Mouse (Mus musculus): ENCODE measurements around the gene Nrk.

Gene Nrk

DNA sequence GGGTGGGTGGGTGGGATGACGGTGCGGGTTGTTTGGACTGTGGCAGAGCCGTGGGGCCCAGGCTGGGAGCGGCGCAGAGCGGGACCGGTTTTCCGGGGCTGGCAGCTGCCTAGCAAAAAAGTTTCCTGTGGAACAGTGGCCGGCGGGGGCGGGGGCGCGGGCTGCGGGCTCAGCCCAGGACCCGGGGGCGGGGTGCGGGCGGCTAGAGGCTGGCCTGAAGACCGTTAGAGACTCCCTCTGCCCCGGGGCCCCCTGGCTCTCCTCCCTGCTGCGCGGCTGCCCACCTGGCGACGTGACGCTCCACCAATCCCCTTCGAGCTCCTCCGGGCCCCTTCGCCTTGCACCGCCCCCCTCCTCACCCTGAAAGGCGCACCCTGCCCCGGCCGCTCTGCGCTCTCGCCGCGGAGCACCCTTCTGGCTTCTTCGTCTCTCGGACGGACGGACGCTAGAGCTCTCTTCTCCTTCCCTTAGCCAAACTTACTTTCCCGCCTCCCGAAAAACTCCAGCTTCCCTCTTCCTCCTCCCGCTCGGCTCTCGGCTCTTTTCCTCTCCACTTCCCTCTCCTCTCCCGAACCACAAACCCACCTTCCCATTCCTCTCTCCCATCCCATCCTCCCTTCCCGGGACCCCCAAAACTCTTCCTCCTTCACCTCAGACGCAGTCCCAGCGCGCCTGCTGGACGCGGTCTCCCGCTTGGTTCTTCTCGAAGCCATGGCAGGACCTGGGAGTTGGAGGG lies at the start of gene Nrk:
Gene Nrk, plus strand, starts transcription at position 390 of the 736 bp plus-strand sequence.
- DNase-seq (ENCODE audit: inconsistent age in 2 of 2, low spot score in 1 of 2): peak in 1 of 2 experiments; percentile 26

DNA sequence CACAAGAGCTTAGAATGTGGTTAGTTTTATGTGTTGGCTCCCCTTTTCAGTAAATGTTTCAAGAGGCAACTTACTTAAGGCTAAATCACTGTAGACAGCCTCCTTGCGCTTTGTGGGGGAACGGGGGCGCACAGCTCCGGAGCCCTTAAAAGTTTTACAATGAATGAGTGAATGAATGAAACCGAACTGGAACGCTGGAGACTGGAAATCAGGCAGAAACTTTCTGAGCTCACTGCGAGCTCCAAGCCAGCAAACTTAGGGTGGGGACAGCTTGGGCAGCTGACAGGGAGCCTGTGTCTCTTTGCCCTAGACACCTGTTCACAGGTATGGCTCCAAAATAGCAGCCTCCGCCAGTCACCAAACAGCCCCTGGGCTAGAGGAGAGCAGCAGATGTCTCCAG lies 864 bp upstream of the Nrk start:
- DNase-seq (ENCODE audit: inconsistent age in 2 of 2, low spot score in 1 of 2): peak in 1 of 2 experiments; percentile 25

DNA sequence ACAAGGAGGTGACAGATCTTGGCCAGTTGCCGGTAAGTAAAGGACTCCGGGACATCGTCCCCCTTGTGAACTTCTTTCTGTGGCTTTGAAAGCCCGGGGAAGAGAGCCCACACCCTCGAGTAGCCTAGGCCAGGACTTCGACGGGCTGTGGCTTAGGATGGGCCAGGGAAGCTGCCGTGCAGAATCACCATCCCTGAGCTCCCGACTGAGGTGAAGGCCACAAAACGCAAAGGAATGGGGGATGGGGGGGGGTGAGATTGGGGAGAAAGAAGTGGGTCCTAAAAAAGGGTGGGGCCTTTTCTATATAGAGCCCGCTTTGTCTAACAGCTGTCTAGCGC lies 516 bp downstream of the Nrk start:
- no peak for DNase-seq (ENCODE audit: inconsistent age in 2 of 2, low spot score in 1 of 2)

DNA sequence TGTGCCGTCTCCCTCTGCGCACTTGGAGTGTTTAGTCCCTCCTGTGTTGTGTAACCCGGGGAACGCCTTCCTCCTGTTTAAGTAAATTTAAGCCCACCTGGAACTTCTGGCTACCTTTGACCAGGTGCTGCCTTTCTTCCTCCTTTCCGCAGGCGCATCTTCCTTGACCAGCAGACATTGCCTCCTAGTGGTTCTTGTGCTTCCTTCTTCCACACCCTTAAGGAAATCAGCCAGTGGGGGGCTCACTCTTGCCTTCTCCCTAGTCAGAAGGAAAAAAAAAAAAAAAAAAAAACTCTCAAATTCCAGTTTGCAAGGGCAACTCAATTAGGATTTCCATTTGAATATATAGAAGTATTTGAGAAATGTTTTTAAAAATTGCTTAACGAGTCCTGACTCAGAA lies 4.8 kb downstream of the Nrk start:
- DNase-seq (ENCODE audit: inconsistent age in 2 of 2, low spot score in 1 of 2): no peak

DNA sequence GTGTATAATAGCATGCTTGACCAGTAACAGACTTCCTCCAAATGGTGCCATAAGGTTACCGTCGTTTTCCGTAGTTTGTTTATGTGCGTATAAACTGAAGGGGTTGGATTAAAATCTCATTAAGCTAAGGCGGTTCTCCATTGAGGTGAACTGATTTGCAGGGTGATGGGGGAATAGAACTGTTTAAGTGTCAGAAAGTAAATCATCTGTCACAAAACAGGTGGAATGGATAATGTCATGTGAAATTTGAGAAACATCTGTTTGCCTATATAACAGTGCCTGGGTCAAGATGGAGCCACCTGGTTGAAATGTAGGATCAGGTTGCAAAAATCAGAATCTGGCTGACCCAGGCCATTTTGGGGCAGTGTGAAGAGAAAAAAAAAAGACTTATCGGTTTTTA lies 29.7 kb downstream of the Nrk start:
- DNase-seq (ENCODE audit: inconsistent age in 2 of 2, low spot score in 1 of 2): no peak

DNA sequence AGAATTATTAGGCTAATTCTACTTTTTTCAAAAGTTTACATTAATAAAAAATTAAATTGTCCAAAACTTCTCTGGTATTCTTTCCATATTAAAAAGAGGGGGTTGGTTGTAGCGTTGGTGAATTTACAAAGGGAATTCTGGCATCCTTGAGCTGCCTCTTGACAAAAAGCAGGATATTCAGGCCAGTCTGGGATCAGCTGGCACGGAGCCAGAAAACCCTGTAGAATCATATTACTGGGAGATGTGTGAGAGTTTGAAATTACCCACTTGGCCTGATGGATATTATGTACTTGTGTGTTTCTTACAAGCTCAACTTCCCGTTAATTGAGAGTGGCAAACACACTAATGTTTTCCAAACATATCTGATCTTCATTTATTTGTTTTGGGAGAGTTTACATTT lies 46.5 kb downstream of the Nrk start:
- DNase-seq (ENCODE audit: inconsistent age in 2 of 2, low spot score in 1 of 2): no peak

DNA sequence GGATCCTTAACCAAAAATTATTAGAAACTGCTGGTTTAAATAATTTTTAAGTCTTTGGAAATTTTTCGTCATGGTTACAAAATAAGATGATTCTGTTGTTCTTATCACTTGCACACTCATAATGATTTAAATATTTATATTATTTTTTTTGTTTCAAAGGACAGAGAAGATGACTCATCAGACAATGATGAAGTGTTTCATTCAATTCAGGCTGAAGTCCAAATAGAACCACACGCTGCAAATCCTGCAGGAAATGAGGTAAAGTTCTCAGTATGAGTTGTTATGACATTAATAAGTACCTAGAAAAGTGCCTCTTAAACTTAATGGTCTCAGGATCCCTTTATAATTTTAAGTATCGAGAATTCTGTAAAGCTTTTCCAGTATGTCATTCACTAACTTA lies 64.3 kb downstream of the Nrk start:
- peak in 1 of 2 experiments; percentile 21 for DNase-seq (ENCODE audit: inconsistent age in 2 of 2, low spot score in 1 of 2)

DNA sequence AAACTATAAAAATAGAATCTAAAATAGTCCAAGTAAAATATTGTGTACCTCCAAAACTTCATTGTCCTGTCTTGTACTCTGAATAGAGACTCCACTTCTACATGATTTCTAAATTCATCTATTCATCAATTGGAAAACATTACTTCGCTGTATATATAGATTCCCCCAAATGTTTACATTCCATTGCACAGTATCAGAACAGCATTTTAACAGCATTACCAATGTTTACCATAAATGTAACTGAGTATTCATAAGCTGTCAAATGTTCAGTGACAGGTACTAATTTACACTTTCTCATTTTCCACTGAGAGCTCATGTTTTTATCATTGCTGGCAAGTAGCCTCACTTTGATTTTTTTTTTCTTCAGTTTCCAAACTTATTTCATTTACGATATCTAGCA lies 65.0 kb downstream of the Nrk start:
- no peak for DNase-seq (ENCODE audit: inconsistent age in 2 of 2, low spot score in 1 of 2)

DNA sequence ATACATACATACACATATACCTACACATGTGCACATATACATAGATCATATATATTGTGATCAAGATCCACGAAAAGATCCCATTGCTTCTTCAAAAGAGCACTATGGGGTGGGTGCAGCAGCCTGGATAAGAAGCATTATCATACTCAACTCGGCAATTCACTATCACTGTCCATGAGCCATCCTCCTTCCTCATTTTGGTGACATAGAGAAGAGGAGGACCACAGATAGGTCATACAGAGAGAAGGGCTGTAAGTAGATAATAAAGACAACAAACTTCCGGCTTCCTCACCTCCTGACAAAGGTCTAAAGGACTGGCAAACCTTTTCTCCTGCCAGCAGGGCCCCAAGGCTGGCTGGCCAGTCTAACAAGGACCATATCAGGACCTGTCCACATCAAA lies 100.3 kb downstream of the Nrk start:
- DNase-seq (ENCODE audit: inconsistent age in 2 of 2, low spot score in 1 of 2): no peak

DNA sequence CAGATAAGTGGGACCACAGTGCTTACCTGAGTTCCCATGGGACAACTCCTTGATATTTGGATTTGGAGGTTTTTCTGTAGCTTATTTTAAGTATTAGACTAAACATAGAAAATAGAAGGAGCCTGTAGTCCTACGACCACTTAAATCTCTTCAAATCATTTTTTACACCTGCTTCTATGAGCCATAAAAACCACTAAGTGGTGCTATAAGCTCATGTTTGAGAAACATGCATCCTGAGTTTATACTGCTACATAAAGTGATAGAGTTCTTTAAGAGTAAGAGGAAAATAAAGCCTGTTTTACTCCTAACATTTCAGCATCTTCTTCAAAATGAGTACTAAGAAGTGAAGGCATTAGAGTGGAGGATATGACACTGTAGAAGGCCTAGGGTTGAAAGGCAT lies 102.3 kb downstream of the Nrk start:
- DNase-seq (ENCODE audit: inconsistent age in 2 of 2, low spot score in 1 of 2): no peak

DNA sequence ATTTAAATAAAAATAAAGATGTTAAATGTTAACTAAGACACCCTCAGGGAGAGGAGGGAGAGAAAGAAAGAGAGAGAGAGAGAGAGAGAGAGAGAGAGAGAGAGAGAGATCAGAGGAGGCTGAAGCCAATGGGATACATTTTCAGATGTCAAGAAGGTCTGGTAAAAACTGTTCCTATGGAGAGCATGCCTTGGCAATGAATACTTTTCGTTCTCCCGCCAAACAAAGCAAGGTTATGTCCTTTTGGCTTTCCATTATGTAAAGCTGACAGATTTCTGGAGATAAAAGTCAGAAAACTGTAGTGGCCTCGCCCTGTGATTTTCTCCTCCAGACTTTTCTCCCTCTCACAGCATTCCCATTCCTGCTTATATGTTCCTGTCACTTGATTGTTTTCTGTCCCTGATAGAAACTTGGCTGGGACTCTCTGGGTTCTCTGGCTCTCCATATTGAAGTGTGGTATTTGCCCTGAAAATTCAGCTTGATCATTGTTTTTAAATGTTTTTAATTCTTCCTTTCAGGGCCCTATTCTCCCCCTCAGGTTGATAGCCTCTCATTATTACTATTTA lies 112.4 kb downstream of the Nrk start:
- DNase-seq (ENCODE audit: inconsistent age in 2 of 2, low spot score in 1 of 2): no peak

DNA sequence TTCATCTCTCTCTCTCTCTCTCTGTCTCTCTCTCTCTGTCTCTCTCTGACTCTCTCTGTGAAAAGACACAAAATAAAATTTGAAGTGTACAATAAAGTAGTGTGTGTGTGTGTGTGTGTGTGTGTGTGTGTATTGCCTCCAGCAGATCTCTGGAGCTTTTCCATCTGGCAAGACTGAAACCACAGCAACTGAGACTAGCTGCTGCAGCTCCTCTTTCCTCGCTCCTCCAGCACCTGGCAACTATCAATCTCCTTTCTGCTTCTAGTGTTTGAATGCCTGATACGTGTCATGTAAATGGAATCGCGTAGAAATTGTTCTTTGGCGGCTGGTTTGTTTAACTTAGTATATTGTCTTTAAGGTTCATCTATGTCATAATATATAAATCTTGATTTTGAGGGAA lies 113.1 kb downstream of the Nrk start:
- no peak for DNase-seq (ENCODE audit: inconsistent age in 2 of 2, low spot score in 1 of 2)

DNA sequence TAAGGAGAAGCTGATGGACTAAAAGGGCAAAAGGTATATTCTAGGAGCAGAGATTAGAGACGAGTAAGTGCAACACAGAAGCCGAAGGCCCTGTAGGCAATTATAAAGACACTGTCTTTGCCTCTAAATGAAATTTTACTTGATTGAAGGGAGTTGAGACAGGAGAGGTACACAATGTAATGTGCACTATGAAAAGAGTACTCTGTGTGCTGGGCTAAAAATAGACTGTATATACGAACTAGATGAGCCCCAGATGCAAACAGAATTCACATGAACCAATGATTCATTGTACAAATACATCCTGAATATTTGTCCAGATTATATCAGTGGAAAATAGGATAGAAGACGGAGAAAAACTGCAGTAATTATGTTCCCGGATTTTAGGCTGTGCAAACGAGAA lies 113.7 kb downstream of the Nrk start:
- no peak for DNase-seq (ENCODE audit: inconsistent age in 2 of 2, low spot score in 1 of 2)

DNA sequence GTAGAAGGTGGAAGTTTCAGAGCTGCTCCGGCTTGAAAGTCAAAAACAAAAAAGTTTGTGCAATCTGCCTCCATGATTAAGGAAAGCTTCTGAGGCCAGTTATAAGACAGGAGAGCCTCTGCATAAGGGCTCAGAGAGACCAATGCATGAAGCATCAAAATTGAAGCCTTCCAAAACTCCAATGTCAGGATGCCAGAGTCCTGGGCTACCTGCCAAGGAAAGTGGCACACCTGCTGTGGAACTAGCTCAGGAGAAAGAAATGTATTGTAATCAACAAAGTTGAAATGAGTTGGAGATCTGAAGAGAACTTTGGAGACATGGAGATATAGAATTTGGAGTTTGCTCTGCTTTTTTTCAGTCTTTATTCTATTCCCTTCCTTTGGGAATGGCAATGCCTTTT lies 123.4 kb downstream of the Nrk start:
- no peak for DNase-seq (ENCODE audit: inconsistent age in 2 of 2, low spot score in 1 of 2)

DNA sequence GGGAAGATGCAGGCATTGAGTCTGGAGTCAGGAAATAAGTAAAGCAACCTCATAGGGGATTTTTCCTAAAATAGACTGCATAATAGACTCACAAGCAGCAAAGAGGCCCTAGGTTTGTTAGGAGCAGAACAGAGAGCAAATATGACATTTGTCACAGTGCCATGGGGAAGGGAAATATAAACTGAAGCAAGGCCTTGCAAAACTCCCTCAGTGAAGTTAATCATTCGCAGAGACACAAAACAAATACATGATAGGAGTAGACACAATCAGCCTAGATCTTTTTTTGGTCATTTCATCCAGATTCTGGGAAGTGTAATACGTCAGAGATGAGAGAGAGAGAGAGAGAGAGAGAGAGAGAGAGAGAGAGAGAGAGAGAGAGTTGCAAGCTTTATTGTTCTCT lies 125.1 kb downstream of the Nrk start:
- no peak for DNase-seq (ENCODE audit: inconsistent age in 2 of 2, low spot score in 1 of 2)

DNA sequence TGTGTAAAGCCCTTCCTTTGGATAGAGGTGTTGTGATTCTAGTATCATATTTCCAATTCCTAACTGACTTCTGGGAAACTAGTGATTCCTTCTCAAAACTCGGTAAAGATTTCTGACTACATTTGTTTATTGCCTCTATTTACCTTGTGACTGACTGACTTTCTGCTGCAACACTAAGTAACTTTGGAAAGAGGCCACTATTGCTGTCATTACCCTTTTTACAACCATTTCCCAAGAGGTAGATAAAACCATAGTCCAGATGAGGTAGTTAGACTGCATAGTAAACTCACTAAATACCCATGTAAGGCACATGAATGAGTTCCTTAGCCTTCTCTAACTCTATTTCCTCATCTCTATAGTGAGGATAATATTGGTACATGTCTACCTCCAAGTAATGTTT lies 126.9 kb downstream of the Nrk start:
- DNase-seq (ENCODE audit: inconsistent age in 2 of 2, low spot score in 1 of 2): no peak

DNA sequence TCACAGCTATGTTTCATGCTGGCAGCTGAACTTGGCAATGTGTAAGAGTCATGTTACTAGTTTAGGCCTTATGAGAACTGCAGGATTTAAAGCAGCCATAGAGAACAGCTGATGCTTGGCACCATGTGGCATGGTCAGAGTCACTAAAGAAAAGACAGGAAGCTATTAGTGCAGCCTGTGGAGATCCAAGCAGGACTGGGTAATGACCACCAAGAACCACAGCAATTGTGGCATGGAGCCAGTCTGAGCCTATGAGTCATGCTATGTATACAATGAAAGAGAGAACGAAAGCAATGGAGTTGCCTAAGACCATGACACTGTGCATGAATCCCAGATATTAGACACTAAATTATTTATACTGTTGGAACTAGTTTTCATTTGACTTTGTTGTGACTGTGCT lies 137.7 kb downstream of the Nrk start:
- no peak for DNase-seq (ENCODE audit: inconsistent age in 2 of 2, low spot score in 1 of 2)

DNA sequence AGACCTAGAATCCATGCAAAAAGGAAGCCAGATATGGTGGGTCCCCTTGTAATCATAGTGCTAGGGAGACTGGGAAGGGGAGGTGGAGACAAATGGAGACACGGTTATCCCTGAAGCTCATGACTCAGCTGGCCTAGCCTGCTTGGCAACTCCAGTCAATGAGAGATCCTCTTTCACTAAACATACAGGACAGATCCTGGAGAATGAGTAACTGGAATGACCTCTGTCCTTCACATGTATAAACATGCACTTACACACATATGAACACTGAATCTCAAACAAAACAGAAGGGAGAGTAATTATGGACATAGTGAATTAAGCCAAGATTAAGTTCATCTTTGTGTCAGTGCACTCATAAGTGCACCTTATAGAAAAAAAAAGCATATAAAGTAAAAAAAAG lies 138.9 kb downstream of the Nrk start:
- no peak for DNase-seq (ENCODE audit: inconsistent age in 2 of 2, low spot score in 1 of 2)

Data from adrenal gland, adult (tissue).